Mouse (Mus musculus): ENCODE measurements around the gene Ffar4. TPM values are rescaled to one million over a fixed set of nuclear protein-coding genes. Genes with fewer than 3 reads are reported as not detected.

The Ffar4 gene
- 0.23 and 0.96 TPM in 2 replicates for total RNA-seq (2015)
- total RNA-seq (2017), result 0.73 and 0.81 TPM in 2 replicates

GRCm38 (mm10) chr19:38096858-38097758 lies at the start of gene Ffar4:
TSS of gene Ffar4 (plus strand) at chr19:38097071.
- peak; percentile 92 for ATAC-seq (ENCODE audit: poor library complexity, severe bottlenecking)

GRCm38 (mm10) chr19:38049686-38050085 lies 47.2 kb upstream of the Ffar4 start:
- no peak for ATAC-seq (ENCODE audit: poor library complexity, severe bottlenecking)

- no peak for ATAC-seq (ENCODE audit: poor library complexity, severe bottlenecking)
Measured at GRCm38 (mm10) chr19:38053227-38054041, 43.4 kb upstream of the Ffar4 start.

GRCm38 (mm10) chr19:38054149-38054719 lies 42.6 kb upstream of the Ffar4 start:
- peak; percentile 81 for ATAC-seq (ENCODE audit: poor library complexity, severe bottlenecking)

- peak; percentile 92 for ATAC-seq (ENCODE audit: poor library complexity, severe bottlenecking)
Measured at GRCm38 (mm10) chr19:38054720-38055192, 42.1 kb upstream of the Ffar4 start, which contains the start of gene Cep55. TSS of gene Cep55 (plus strand) at chr19:38055011.

- ATAC-seq (ENCODE audit: poor library complexity, severe bottlenecking), result no peak
Measured at GRCm38 (mm10) chr19:38055798-38056197, 41.1 kb upstream of the Ffar4 start.

GRCm38 (mm10) chr19:38056276-38056675 lies 40.6 kb upstream of the Ffar4 start:
- no peak for ATAC-seq (ENCODE audit: poor library complexity, severe bottlenecking)

GRCm38 (mm10) chr19:38056931-38057330 lies 39.9 kb upstream of the Ffar4 start:
- no peak for ATAC-seq (ENCODE audit: poor library complexity, severe bottlenecking)

- no peak for ATAC-seq (ENCODE audit: poor library complexity, severe bottlenecking)
Measured at GRCm38 (mm10) chr19:38063201-38063600, 33.7 kb upstream of the Ffar4 start.

GRCm38 (mm10) chr19:38064051-38064450 lies 32.8 kb upstream of the Ffar4 start:
- no peak for ATAC-seq (ENCODE audit: poor library complexity, severe bottlenecking)

GRCm38 (mm10) chr19:38073226-38073625 lies 23.6 kb upstream of the Ffar4 start:
- ATAC-seq (ENCODE audit: poor library complexity, severe bottlenecking), result no peak

- ATAC-seq (ENCODE audit: poor library complexity, severe bottlenecking), result no peak
Measured at GRCm38 (mm10) chr19:38075051-38075450, 21.8 kb upstream of the Ffar4 start.

- no peak for ATAC-seq (ENCODE audit: poor library complexity, severe bottlenecking)
Measured at GRCm38 (mm10) chr19:38076251-38076650, 20.6 kb upstream of the Ffar4 start.

- ATAC-seq (ENCODE audit: poor library complexity, severe bottlenecking), result no peak
Measured at GRCm38 (mm10) chr19:38077851-38078540, 18.9 kb upstream of the Ffar4 start.

GRCm38 (mm10) chr19:38081361-38081760 lies 15.5 kb upstream of the Ffar4 start:
- no peak for ATAC-seq (ENCODE audit: poor library complexity, severe bottlenecking)

- ATAC-seq (ENCODE audit: poor library complexity, severe bottlenecking), result no peak
Measured at GRCm38 (mm10) chr19:38082931-38083525, 13.8 kb upstream of the Ffar4 start.

- ATAC-seq (ENCODE audit: poor library complexity, severe bottlenecking), result no peak
Measured at GRCm38 (mm10) chr19:38085841-38086240, 11.0 kb upstream of the Ffar4 start.

GRCm38 (mm10) chr19:38086948-38087551 lies 9.8 kb upstream of the Ffar4 start:
- ATAC-seq (ENCODE audit: poor library complexity, severe bottlenecking), result no peak

- no peak for ATAC-seq (ENCODE audit: poor library complexity, severe bottlenecking)
Measured at GRCm38 (mm10) chr19:38089358-38089757, 7.5 kb upstream of the Ffar4 start.
